Mouse (Mus musculus): ENCODE data around the gene Rpp14. TPM values are rescaled to one million over a fixed set of nuclear protein-coding genes. Genes with fewer than 3 reads are reported as not detected.

Rpp14 gene
- total and polyA plus RNA-seq, 3 experiments: 7.1 to 62.4 (median 11.2) TPM

DNA sequence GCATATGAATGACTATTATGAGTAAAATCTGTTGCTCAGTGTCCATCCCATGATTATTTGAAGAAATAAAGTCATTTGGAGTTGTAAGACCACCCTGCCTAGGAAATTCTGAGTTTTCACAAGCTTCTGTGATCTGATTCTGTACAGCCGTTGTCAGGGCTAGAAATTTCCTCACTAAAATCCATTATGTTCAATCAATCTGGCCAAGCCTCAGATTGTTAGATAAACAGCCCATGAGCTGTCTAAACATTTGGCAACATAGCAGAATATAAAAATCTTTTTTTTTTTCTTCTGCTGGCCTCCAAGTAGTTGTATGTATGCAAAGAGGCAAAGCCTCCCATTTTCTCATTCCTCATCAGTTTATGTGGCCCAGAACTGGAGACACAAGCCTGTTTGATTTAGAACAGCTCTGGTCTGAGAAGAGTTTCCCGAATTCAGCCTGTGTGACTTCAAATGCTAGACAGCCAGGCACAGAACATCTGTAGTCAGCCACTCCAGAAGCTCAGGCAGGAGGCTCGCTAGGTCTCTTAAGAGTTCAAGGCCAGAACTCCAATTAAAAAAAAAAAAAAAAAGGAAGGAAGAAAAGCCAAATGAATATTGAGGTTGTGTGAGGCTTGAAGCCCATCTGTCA, 14.9 kb downstream of the Rpp14 start:
- ATAC-seq (ENCODE audit: extremely low read depth, insufficient number of reproducible peaks, low FRiP score, poor library complexity, severe bottlenecking) (no peak), DNase-seq (ENCODE audit: low spot score) (no peak)
- Histone ChIP-seq H3K27me3 (ENCODE audit: insufficient read depth, low read length) (no peaks in the 10 kb centered on the region), H3K36me3 (replicated peaks) (peaks cover 16% of the 10 kb centered on the region), H3K9me3 (replicated peaks) (no peaks in the 10 kb centered on the region), H3K4me1 (ENCODE audit: insufficient read depth, low read depth, low read length) (peaks cover 24% of the 10 kb centered on the region), H3K4me3 (ENCODE audit: low read depth, low read length) (no peak overlapping the region)
- no peak for TF ChIP-seq GATA2 (IDR thresholded peaks at IDR 0.05; ENCODE audit: borderline replicate concordance, low read depth, low read length)
- TF ChIP-seq POLR2AphosphoS5 (IDR thresholded peaks at IDR 0.05; ENCODE audit: insufficient replicate concordance, low read depth, low read length): no peak
- no peak for TF ChIP-seq CTCF (IDR thresholded peaks at IDR 0.05; ENCODE audit: low read depth, low read length)
- TF ChIP-seq GATA1 (IDR thresholded peaks at IDR 0.05; ENCODE audit: borderline replicate concordance, low read length): no peak
- no peak for TF ChIP-seq TAL1 (conservative IDR thresholded peaks at IDR 0.05; ENCODE audit: low read depth, low read length)

DNA sequence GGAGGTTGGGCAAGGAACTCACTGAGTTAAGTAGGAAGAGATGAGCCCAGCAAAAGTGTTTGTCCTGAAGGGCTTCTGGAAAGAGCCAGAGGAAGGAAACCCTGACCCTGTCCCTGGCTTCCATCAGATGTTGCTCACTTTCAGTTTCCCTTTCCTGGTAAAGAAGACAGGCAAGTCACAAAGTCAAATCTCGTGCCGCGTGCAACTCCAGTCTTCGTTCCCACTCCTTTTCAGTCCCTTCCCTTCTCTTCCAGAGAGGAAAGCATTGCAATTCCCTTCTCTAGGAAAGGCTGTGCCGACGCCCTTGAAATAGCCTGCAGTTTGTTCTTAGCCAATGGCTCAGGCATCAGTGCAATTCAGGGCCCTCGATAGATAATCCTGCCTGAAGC, 15.4 kb downstream of the Rpp14 start:
- TF ChIP-seq TAL1 (conservative IDR thresholded peaks at IDR 0.05; ENCODE audit: low read depth, low read length): no peak
- TF ChIP-seq GATA1 (IDR thresholded peaks at IDR 0.05; ENCODE audit: borderline replicate concordance, low read length): no peak
- TF ChIP-seq CTCF (IDR thresholded peaks at IDR 0.05; ENCODE audit: low read depth, low read length): no peak
- no peak for TF ChIP-seq GATA2 (IDR thresholded peaks at IDR 0.05; ENCODE audit: borderline replicate concordance, low read depth, low read length)
- Histone ChIP-seq H3K27me3 (ENCODE audit: insufficient read depth, low read length) (no peaks in the 10 kb centered on the region), H3K4me3 (ENCODE audit: low read depth, low read length) (no peak overlapping the region), H3K36me3 (replicated peaks) (peaks cover 11% of the 10 kb centered on the region), H3K4me1 (ENCODE audit: insufficient read depth, low read depth, low read length) (peaks cover 25% of the 10 kb centered on the region), H3K9me3 (replicated peaks) (no peaks in the 10 kb centered on the region)
- DNase-seq (ENCODE audit: low spot score) (no peak), ATAC-seq (ENCODE audit: extremely low read depth, insufficient number of reproducible peaks, low FRiP score, poor library complexity, severe bottlenecking) (no peak)

DNA sequence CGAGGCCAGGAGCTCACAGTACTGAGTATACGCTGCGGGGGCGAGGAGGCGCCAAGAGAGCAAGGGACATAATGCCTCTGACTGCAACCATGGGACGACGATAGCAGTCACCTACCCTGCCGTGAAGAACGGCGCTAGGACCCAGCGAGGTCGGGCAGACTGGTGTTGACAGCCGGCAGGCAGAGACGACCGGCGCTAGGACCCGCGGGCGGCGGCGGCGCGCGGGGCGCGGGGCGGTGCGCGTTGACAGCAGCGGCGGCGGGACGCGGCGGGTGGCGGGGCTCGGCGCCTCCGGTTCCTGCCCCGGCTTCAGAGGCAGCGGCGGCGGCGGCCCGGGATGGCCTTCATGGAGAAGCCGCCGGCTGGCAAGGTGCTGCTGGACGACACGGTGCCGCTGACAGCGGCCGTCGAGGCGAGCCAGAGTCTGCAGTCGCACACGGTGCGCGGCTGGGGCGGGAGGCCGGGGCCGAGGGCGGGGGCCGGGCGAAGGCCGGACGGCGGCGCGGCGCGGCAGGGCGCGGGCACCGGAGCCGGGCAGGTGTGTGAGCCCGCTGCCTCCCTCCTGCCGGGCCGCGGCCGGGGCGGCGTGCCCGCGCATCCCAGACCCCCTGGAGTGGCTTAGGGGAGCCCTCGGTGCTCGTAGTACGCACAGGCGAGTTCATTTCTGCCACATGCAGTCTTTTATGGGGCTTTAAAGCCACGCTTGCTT, 18.0 kb downstream of the Rpp14 start, which contains the start of gene Pxk:
Gene Pxk (plus strand): TSS at position 234 of the 709 bp plus-strand sequence.
- H3K9me3 ChIP-seq (replicated peaks): no peaks in the 10 kb centered on the region
- peaks cover 25% of the 10 kb centered on the region for H3K4me1 ChIP-seq (ENCODE audit: insufficient read depth, low read depth, low read length)
- TF ChIP-seq GATA1 (IDR thresholded peaks at IDR 0.05; ENCODE audit: borderline replicate concordance, low read length): no peak
- peak; percentile 87 for ATAC-seq (ENCODE audit: extremely low read depth, insufficient number of reproducible peaks, low FRiP score, poor library complexity, severe bottlenecking)
- peak within 1 kb of the TSS; percentile 79 for H3K4me3 ChIP-seq (ENCODE audit: low read depth, low read length)
- H3K36me3 ChIP-seq (replicated peaks): peaks cover 3% of the 10 kb centered on the region
- no peaks in the 10 kb centered on the region for H3K27me3 ChIP-seq (ENCODE audit: insufficient read depth, low read length)
- DNase-seq (ENCODE audit: low spot score): peak; percentile 71

DNA sequence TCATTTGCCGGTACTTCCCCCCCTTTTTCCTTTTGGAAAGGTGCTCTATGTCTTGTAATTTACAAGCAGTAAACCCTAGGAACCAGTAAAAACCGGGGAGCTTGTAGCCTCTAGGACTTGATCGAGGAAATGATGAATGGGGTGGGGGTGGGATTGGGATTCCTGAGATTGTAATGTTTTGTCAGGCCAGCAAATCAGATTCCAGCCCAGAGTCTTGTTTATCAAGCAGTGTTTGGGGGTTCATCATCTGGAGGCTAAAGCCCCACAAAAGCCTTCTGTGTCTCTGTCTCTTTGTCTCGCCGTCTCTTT, 18.5 kb downstream of the Rpp14 start:
- Histone ChIP-seq H3K4me3 (ENCODE audit: low read depth, low read length) (peak overlapping the region; percentile 79), H3K4me1 (ENCODE audit: insufficient read depth, low read depth, low read length) (peaks cover 25% of the 10 kb centered on the region), H3K27me3 (ENCODE audit: insufficient read depth, low read length) (no peaks in the 10 kb centered on the region), H3K9me3 (replicated peaks) (no peaks in the 10 kb centered on the region), H3K36me3 (replicated peaks) (peaks cover 3% of the 10 kb centered on the region)
- DNase-seq (ENCODE audit: low spot score): no peak
- no peak for ATAC-seq (ENCODE audit: extremely low read depth, insufficient number of reproducible peaks, low FRiP score, poor library complexity, severe bottlenecking)
- no peak for TF ChIP-seq POLR2AphosphoS5 (IDR thresholded peaks at IDR 0.05; ENCODE audit: insufficient replicate concordance, low read depth, low read length)
- no peak for TF ChIP-seq CTCF (IDR thresholded peaks at IDR 0.05; ENCODE audit: low read depth, low read length)
- TF ChIP-seq GATA2 (IDR thresholded peaks at IDR 0.05; ENCODE audit: borderline replicate concordance, low read depth, low read length): no peak
- no peak for TF ChIP-seq TAL1 (conservative IDR thresholded peaks at IDR 0.05; ENCODE audit: low read depth, low read length)
- no peak for TF ChIP-seq GATA1 (IDR thresholded peaks at IDR 0.05; ENCODE audit: borderline replicate concordance, low read length)

DNA sequence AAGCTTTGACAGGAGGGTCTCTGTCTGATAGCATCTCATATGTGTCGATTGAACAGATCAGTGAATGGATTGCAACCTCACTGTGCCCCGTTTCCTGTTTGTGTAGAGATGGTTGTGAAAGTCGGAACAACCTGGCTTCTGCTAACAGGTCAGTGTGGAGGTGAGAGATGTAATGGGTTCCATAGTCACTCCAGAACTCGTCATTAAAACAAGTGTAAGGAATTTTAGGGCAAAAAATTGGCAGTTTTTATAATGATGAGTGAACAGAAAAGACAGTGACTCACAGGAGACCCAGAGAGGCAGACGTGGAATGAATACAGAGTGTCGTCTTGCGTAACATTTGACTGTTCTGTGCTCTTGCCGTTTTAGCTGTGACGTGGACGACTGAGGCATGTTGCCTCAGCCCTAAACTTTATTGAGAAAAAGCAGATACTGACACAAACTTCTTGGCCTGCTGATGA, 19.4 kb downstream of the Rpp14 start:
- Histone ChIP-seq H3K4me1 (ENCODE audit: insufficient read depth, low read depth, low read length) (peaks cover 25% of the 10 kb centered on the region), H3K4me3 (ENCODE audit: low read depth, low read length) (no peak overlapping the region), H3K9me3 (replicated peaks) (no peaks in the 10 kb centered on the region), H3K36me3 (replicated peaks) (peaks cover 3% of the 10 kb centered on the region), H3K27me3 (ENCODE audit: insufficient read depth, low read length) (no peaks in the 10 kb centered on the region)
- TF ChIP-seq GATA1 (IDR thresholded peaks at IDR 0.05; ENCODE audit: borderline replicate concordance, low read length): no peak
- no peak for TF ChIP-seq GATA2 (IDR thresholded peaks at IDR 0.05; ENCODE audit: borderline replicate concordance, low read depth, low read length)
- no peak for TF ChIP-seq CTCF (IDR thresholded peaks at IDR 0.05; ENCODE audit: low read depth, low read length)
- no peak for TF ChIP-seq TAL1 (conservative IDR thresholded peaks at IDR 0.05; ENCODE audit: low read depth, low read length)
- no peak for TF ChIP-seq POLR2AphosphoS5 (IDR thresholded peaks at IDR 0.05; ENCODE audit: insufficient replicate concordance, low read depth, low read length)
- DNase-seq (ENCODE audit: low spot score) (no peak), ATAC-seq (ENCODE audit: extremely low read depth, insufficient number of reproducible peaks, low FRiP score, poor library complexity, severe bottlenecking) (no peak)

DNA sequence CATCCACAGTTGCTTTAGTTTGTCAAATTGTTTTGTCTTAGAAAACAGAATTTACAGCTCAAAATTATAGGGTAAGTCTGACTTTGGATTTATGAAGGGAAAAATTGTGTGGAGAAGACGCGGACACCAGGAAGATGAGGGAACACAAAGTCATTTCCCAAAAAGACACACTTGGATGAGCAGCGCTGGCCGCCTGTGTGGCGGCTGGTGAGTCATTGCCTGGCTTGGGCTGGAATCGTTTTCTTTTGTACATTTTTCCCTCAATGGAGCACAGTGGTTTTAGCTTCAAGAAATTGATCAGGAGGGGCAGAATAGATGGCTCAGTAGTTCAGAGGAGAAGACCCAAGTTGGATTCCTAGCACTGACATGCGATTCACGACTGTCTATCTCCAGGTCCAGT, 21.7 kb downstream of the Rpp14 start:
- Histone ChIP-seq H3K9me3 (replicated peaks) (no peaks in the 10 kb centered on the region), H3K4me3 (ENCODE audit: low read depth, low read length) (no peak overlapping the region), H3K4me1 (ENCODE audit: insufficient read depth, low read depth, low read length) (peaks cover 19% of the 10 kb centered on the region), H3K36me3 (replicated peaks) (peaks cover 3% of the 10 kb centered on the region), H3K27me3 (ENCODE audit: insufficient read depth, low read length) (no peaks in the 10 kb centered on the region)
- DNase-seq (ENCODE audit: low spot score) (no peak), ATAC-seq (ENCODE audit: extremely low read depth, insufficient number of reproducible peaks, low FRiP score, poor library complexity, severe bottlenecking) (no peak)
- TF ChIP-seq CTCF (IDR thresholded peaks at IDR 0.05; ENCODE audit: low read depth, low read length) (no peak), GATA1 (IDR thresholded peaks at IDR 0.05; ENCODE audit: borderline replicate concordance, low read length) (no peak), POLR2AphosphoS5 (IDR thresholded peaks at IDR 0.05; ENCODE audit: insufficient replicate concordance, low read depth, low read length) (no peak), GATA2 (IDR thresholded peaks at IDR 0.05; ENCODE audit: borderline replicate concordance, low read depth, low read length) (no peak), TAL1 (conservative IDR thresholded peaks at IDR 0.05; ENCODE audit: low read depth, low read length) (no peak)

Data from G1E (cell line).